Mouse (Mus musculus) MEL (cell line): Measurements from ENCODE around the gene Lrrtm3.

Experiments
- BHLHE40 ChIP-seq: IDR thresholded peaks from 2 replicates; pipeline ENCODE4 v1.6.1; 2012; ENCODE audit warnings: low read depth, mild to moderate bottlenecking, inconsistent platforms, low read length, improper control_type of control experiment, borderline replicate concordance
- CTCF ChIP-seq, 3 experiments: IDR thresholded peaks in 2 of 3; conservative IDR thresholded peaks in 1 of 3; 2 replicates each; pipeline ENCODE4 v1.5.1; 2011 to 2012; ENCODE audit warnings: low read length in 3 of 3, low read depth in 2 of 3, mild to moderate bottlenecking in 2 of 3, improper control_type of control experiment in 1 of 3, inconsistent platforms in 1 of 3, mixed read lengths in 1 of 3, moderate library complexity in 1 of 3; ENCODE audit not compliant: control insufficient read depth in 1 of 3, insufficient read depth in 1 of 3, poor library complexity in 1 of 3, severe bottlenecking in 1 of 3
- E2F4 ChIP-seq: IDR thresholded peaks from 2 replicates; pipeline ENCODE4 v1.6.1; 2011; ENCODE audit warnings: low read depth, low read length, improper control_type of control experiment, borderline replicate concordance
- EP300 ChIP-seq, 2 experiments: IDR thresholded peaks; 2 replicates each; pipeline ENCODE4 v1.6.1; 2011; ENCODE audit warnings: improper control_type of control experiment in 2 of 2, low read length in 2 of 2, low read depth in 1 of 2, mild to moderate bottlenecking in 1 of 2
- JUND ChIP-seq: IDR thresholded peaks from 2 replicates; pipeline ENCODE4 v1.6.1; 2011; ENCODE audit warnings: low read depth, mild to moderate bottlenecking, improper control_type of control experiment, low read length
- MAFK ChIP-seq: IDR thresholded peaks from 2 replicates; pipeline ENCODE4 v1.6.1; 2011; ENCODE audit warnings: low read depth, mild to moderate bottlenecking, low read length, improper control_type of control experiment, borderline replicate concordance
- MAX ChIP-seq: IDR thresholded peaks from 2 replicates; pipeline ENCODE4 v1.6.1; 2011; ENCODE audit warnings: low read length, improper control_type of control experiment
- POLR2A ChIP-seq, 2 experiments: IDR thresholded peaks; 2 replicates each; pipeline ENCODE4 v1.6.1; 2011 to 2012; ENCODE audit warnings: low read length in 2 of 2, mild to moderate bottlenecking in 2 of 2, control low read depth in 1 of 2, improper control_type of control experiment in 1 of 2, low read depth in 1 of 2, moderate library complexity in 1 of 2; ENCODE audit not compliant: control insufficient read depth in 1 of 2, insufficient read depth in 1 of 2, poor library complexity in 1 of 2
- SMC3 ChIP-seq: IDR thresholded peaks from 2 replicates; pipeline ENCODE4 v1.6.1; 2011; ENCODE audit warnings: low read depth, low read length, improper control_type of control experiment
- UBTF ChIP-seq: IDR thresholded peaks from 2 replicates; pipeline ENCODE4 v1.6.1; 2012; ENCODE audit warnings: low read depth, mild to moderate bottlenecking, inconsistent platforms, low read length, improper control_type of control experiment, moderate library complexity, borderline replicate concordance; ENCODE audit not compliant: insufficient read depth
- USF1 ChIP-seq: IDR thresholded peaks from 2 replicates; pipeline ENCODE4 v1.6.1; 2014; ENCODE audit warnings: low read depth, mild to moderate bottlenecking, inconsistent platforms, low read length, improper control_type of control experiment, moderate library complexity
- ZC3H11A ChIP-seq: IDR thresholded peaks from 2 replicates; pipeline ENCODE4 v1.6.1; 2012; ENCODE audit warnings: low read depth, mild to moderate bottlenecking, inconsistent platforms, low read length, improper control_type of control experiment
- ZMIZ1 ChIP-seq: IDR thresholded peaks from 2 replicates; pipeline ENCODE4 v1.6.1; 2012; ENCODE audit warnings: low read depth, mild to moderate bottlenecking, inconsistent platforms, low read length, improper control_type of control experiment, moderate library complexity

- TF ChIP-seq CTCF (IDR thresholded peaks at IDR 0.05 in 2 of 3, conservative IDR thresholded peaks at IDR 0.05 in 1 of 3; ENCODE audit: control insufficient read depth in 1 of 3, insufficient read depth in 1 of 3, low read depth in 2 of 3, low read length in 3 of 3, poor library complexity in 1 of 3, severe bottlenecking in 1 of 3) (no peak), E2F4 (no peak), MAFK (no peak), POLR2A (IDR thresholded peaks at IDR 0.05; ENCODE audit: control insufficient read depth in 1 of 2, insufficient read depth in 1 of 2, low read depth in 1 of 2, low read length in 2 of 2, poor library complexity in 1 of 2) (no peak), BHLHE40 (no peak), MAX (no peak), UBTF (no peak), ZMIZ1 (no peak), USF1 (no peak), JUND (no peak), EP300 (IDR thresholded peaks at IDR 0.05; ENCODE audit: low read depth in 1 of 2, low read length in 2 of 2) (no peak), SMC3 (no peak), ZC3H11A (no peak)
Observed at GRCm38 (mm10) chr10:63945534-63945933, 144.5 kb downstream of the Lrrtm3 start.
